Mouse (Mus musculus): Measurements from ENCODE around the gene Trp53bp2. TPM values are rescaled to one million over a fixed set of nuclear protein-coding genes. Genes with fewer than 3 reads are reported as not detected.

Gene Trp53bp2
- total and polyA plus RNA-seq, 3 experiments: 2.6 to 15.1 TPM; not detected in 1

DNA sequence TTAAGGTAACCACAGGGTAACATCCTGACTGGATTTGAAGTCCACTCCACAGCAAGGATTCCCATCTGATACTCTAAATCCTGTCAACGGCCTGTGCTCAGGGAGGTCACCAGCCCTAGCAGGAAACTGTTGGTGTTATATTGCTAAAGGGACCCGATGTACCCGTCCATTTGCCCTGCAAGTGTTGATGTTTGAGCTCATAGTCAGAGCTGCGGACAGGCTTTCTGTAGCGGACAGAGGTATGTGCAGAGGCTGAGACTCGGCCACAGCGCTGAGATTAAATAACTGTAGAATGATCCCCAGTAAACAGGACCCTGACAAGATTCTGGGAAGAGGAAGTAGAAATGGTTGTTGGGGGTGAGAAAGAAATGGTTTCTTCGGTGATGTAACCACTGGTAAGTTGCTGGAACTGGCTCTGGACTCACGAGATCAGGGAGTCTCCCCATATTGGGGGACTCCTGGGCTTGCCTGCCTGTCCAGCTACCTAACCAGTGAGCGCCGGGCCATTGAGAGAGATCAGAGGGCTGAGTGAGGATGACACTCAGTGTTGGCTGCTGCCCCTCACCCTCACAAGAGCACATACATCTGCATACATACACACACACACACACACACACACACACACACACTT, 30.7 kb upstream of the Trp53bp2 start:
- no peaks in the 10 kb centered on the region for H3K79me2 ChIP-seq (ENCODE audit: control insufficient read depth, insufficient read depth, low read length, poor library complexity)

DNA sequence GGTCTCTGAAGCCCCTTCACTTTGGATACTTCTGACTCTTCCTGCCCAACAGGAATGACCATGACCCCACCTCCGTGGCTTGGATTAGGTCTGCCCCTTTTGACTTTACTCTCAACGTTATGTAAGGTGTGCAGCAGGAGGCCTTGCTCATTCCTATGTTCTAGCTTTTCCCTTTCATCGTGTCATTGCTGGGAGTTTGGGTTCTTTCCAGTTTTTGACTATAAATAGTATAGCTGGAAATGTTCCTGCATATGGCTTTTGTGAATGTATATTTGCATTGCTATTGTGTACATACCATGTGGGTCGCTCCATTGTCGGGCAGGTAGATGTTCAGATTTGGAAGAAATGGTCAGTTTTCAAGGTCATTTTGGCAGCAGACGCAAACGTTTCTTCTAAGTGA, 30.1 kb upstream of the Trp53bp2 start:
- TF ChIP-seq POLR2AphosphoS2 (IDR thresholded peaks at IDR 0.05; ENCODE audit: low read length) (no peak), KAT2A (conservative IDR thresholded peaks at IDR 0.05; ENCODE audit: low read depth, low read length) (no peak), ETS1 (IDR thresholded peaks at IDR 0.05; ENCODE audit: low read depth, low read length) (no peak), NELFE (IDR thresholded peaks at IDR 0.05; ENCODE audit: low read depth, low read length) (no peak), RAD21 (IDR thresholded peaks at IDR 0.05; ENCODE audit: low read depth, low read length) (no peak), EP300 (IDR thresholded peaks at IDR 0.05; ENCODE audit: low read depth in 1 of 2, low read length in 2 of 2) (no peak), RCOR1 (IDR thresholded peaks at IDR 0.05; ENCODE audit: low read depth, low read length) (no peak), BHLHE40 (IDR thresholded peaks at IDR 0.05; ENCODE audit: borderline replicate concordance, low read depth, low read length) (no peak), MAZ (IDR thresholded peaks at IDR 0.05; ENCODE audit: low read depth, low read length) (no peak), TCF12 (IDR thresholded peaks at IDR 0.05; ENCODE audit: low read depth, low read length) (no peak)
- DNase-seq (ENCODE audit: low read depth, low spot score): no peak
- Histone ChIP-seq H3K4me3 (ENCODE audit: control insufficient read depth in 1 of 2, insufficient read depth in 1 of 2, low read depth in 2 of 2, low read length in 2 of 2) (no peak overlapping the region), H3K36me3 (ENCODE audit: control insufficient read depth in 1 of 2, insufficient read depth in 2 of 2, low read length in 2 of 2) (peaks cover 0 to 2% of the 10 kb centered on the region in 2 experiments; a peak in 1 of 4 replicates), H3K4me1 (ENCODE audit: control insufficient read depth in 1 of 2, insufficient read depth in 2 of 2, low read length in 2 of 2) (peaks cover 2 to 12% of the 10 kb centered on the region in 2 experiments; a peak in 2 of 4 replicates), H3K9ac (ENCODE audit: control insufficient read depth, low read depth, low read length, poor library complexity, severe bottlenecking) (no peak overlapping the region; the same call in 1 of the 2 replicates), H3K27ac (ENCODE audit: control insufficient read depth, low read depth, low read length) (no peak overlapping the region; the same call in 1 of the 2 replicates), H3K9me3 (replicated peaks; ENCODE audit: insufficient read depth, low read length) (no peaks in the 10 kb centered on the region), H3K79me2 (ENCODE audit: control insufficient read depth, insufficient read depth, low read length, poor library complexity) (no peaks in the 10 kb centered on the region), H3K27me3 (ENCODE audit: control insufficient read depth in 1 of 2, insufficient read depth in 2 of 2, low read length in 2 of 2) (no peaks in the 10 kb centered on the region)

More for the DNA sequence above, 30.7 kb upstream of the Trp53bp2 start:
- peaks cover 2 to 12% of the 10 kb centered on the region in 2 experiments; a peak in 2 of 4 replicates for H3K4me1 ChIP-seq (ENCODE audit: control insufficient read depth in 1 of 2, insufficient read depth in 2 of 2, low read length in 2 of 2)
- H3K4me3 ChIP-seq (ENCODE audit: control insufficient read depth in 1 of 2, insufficient read depth in 1 of 2, low read depth in 2 of 2, low read length in 2 of 2): no peak overlapping the region
- peak overlapping the region; percentile 39; the same call in 1 of the 2 replicates for H3K27ac ChIP-seq (ENCODE audit: control insufficient read depth, low read depth, low read length)
- no peak for TF ChIP-seq NELFE (IDR thresholded peaks at IDR 0.05; ENCODE audit: low read depth, low read length)
- no peak for TF ChIP-seq KAT2A (conservative IDR thresholded peaks at IDR 0.05; ENCODE audit: low read depth, low read length)
- TF ChIP-seq MYC (IDR thresholded peaks at IDR 0.05; ENCODE audit: low read depth, low read length): no peak
- TF ChIP-seq SMC3 (IDR thresholded peaks at IDR 0.05; ENCODE audit: low read depth, low read length): no peak
- no peak for TF ChIP-seq ZC3H11A (IDR thresholded peaks at IDR 0.05; ENCODE audit: low read depth, low read length)
- TF ChIP-seq HCFC1 (IDR thresholded peaks at IDR 0.05; ENCODE audit: low read depth, low read length): no peak
- TF ChIP-seq JUND (IDR thresholded peaks at IDR 0.05; ENCODE audit: low read depth, low read length): no peak
- no peak for TF ChIP-seq RCOR1 (IDR thresholded peaks at IDR 0.05; ENCODE audit: low read depth, low read length)
- TF ChIP-seq BHLHE40 (IDR thresholded peaks at IDR 0.05; ENCODE audit: borderline replicate concordance, low read depth, low read length): no peak
- no peak for TF ChIP-seq ZMIZ1 (IDR thresholded peaks at IDR 0.05; ENCODE audit: low read depth, low read length)
- TF ChIP-seq POLR2AphosphoS5 (IDR thresholded peaks at IDR 0.05; ENCODE audit: borderline replicate concordance, low read depth, low read length): no peak
- no peak for TF ChIP-seq EP300 (IDR thresholded peaks at IDR 0.05; ENCODE audit: low read depth in 1 of 2, low read length in 2 of 2)
- TF ChIP-seq TCF12 (IDR thresholded peaks at IDR 0.05; ENCODE audit: low read depth, low read length): no peak
- no peak for TF ChIP-seq E2F4 (IDR thresholded peaks at IDR 0.05; ENCODE audit: borderline replicate concordance, low read depth, low read length)
- no peak for TF ChIP-seq MYB (IDR thresholded peaks at IDR 0.05; ENCODE audit: low read depth, low read length)
- TF ChIP-seq MAZ (IDR thresholded peaks at IDR 0.05; ENCODE audit: low read depth, low read length): no peak
- no peak for TF ChIP-seq UBTF (IDR thresholded peaks at IDR 0.05; ENCODE audit: borderline replicate concordance, insufficient read depth, low read depth, low read length)
- no peak for TF ChIP-seq GATA1 (IDR thresholded peaks at IDR 0.05; ENCODE audit: low read depth, low read length)
- no peak for TF ChIP-seq TAL1 (IDR thresholded peaks at IDR 0.05; ENCODE audit: low read length)
- no peaks in the 10 kb centered on the region for H3K9me3 ChIP-seq (replicated peaks; ENCODE audit: insufficient read depth, low read length)
- H3K27me3 ChIP-seq (ENCODE audit: control insufficient read depth in 1 of 2, insufficient read depth in 2 of 2, low read length in 2 of 2): no peaks in the 10 kb centered on the region
- peak overlapping the region; percentile 14 for H3K9ac ChIP-seq (ENCODE audit: control insufficient read depth, low read depth, low read length, poor library complexity, severe bottlenecking)
- DNase-seq (ENCODE audit: low read depth, low spot score): peak; percentile 43
- peaks cover 0 to 2% of the 10 kb centered on the region in 2 experiments; a peak in 1 of 4 replicates for H3K36me3 ChIP-seq (ENCODE audit: control insufficient read depth in 1 of 2, insufficient read depth in 2 of 2, low read length in 2 of 2)
